Mouse (Mus musculus): ENCODE data around the gene Fmn2. TPM values are rescaled to one million over a fixed set of nuclear protein-coding genes. Genes with fewer than 3 reads are reported as not detected.

Gene Fmn2
- polyA plus RNA-seq, 1 experiment from 2014 or later = not detected

DNA sequence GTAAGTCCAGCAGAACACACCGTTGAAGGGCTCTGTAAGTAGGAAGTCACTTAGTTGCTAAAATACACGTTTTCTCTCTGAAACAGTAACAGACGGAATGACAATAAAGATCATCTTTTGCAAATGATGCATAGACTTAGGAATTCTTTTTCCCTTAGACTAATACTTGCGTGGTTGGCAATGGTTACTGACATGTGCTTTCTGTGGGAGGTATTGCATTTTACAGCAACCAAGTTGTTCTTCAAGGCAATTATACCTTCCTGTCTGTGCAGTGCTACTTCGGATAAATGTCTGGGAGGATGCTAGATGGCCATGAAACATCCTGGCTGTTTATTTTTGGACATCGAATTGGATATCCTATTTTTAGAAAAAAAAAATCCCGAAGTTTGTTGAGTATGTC, 11.8 kb downstream of the Fmn2 start:
- H3K4me2 ChIP-seq = no peak overlapping the region
- H3K9me3 ChIP-seq (replicated peaks) = no peaks in the 10 kb centered on the region
- no peaks in the 10 kb centered on the region for H3K36me3 ChIP-seq (replicated peaks)
- no peaks in the 10 kb centered on the region for H3K27me3 ChIP-seq
- 56% methylated on average over 7 of the region's 7 CpGs for WGBS (ENCODE audit: insufficient replicate concordance)
- no peak overlapping the region for H3K27ac ChIP-seq (replicated peaks)
- no peak overlapping the region for H3K9ac ChIP-seq
- H3K4me3 ChIP-seq (replicated peaks) = no peak overlapping the region
- no peaks in the 10 kb centered on the region for H3K4me1 ChIP-seq (replicated peaks)
- ATAC-seq (ENCODE audit: insufficient read depth) = no peak

DNA sequence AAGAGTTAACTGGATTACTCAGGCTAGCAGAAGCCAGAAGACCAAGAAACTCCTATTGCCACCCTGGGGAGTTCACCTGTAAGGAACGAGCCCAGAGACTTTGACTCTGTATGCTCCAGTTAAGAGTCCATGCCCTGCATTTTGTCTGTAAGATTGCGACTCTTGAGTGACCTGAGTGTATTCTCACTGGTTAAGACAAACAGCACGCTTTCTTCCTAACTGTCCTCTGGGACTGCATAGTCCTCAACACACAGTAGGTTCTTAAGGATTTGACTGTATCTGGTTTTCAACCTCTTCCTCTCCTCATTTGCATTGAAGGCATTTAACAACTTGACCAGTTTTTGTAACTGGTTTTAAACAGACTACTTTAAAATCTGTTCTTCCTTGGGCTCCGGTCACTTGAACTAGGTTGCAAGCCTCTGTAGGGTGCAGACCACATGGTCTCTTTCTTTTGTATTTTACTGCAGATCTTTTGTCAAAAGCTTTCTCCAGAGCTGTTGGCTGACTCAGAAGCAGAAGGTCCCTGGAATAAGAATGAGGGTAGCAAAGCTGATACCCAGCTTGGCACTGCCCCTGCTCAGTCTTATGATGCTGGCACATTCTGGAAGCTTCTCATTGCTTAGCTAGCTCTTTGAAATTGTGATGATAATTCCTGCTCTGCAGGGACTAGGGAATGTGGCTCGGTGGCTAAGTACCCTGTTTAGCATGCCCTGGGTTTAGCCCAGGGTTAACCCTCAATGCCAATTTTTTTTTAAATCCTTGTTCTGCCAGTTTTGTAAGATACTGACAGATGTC, 20.5 kb downstream of the Fmn2 start:
- no peaks in the 10 kb centered on the region for H3K9me3 ChIP-seq (replicated peaks)
- WGBS (ENCODE audit: insufficient replicate concordance) = 63% methylated on average over 5 of the region's 5 CpGs
- H3K9ac ChIP-seq = no peak overlapping the region
- no peaks in the 10 kb centered on the region for H3K36me3 ChIP-seq (replicated peaks)
- no peak overlapping the region for H3K4me3 ChIP-seq (replicated peaks)
- H3K27me3 ChIP-seq = no peaks in the 10 kb centered on the region
- H3K27ac ChIP-seq (replicated peaks) = no peak overlapping the region
- H3K4me2 ChIP-seq = no peak overlapping the region
- ATAC-seq (ENCODE audit: insufficient read depth) = no peak
- no peaks in the 10 kb centered on the region for H3K4me1 ChIP-seq (replicated peaks)

- Histone ChIP-seq H3K4me3 (replicated peaks) (no peak overlapping the region), H3K27ac (replicated peaks) (no peak overlapping the region), H3K9ac (no peak overlapping the region), H3K9me3 (replicated peaks) (no peaks in the 10 kb centered on the region), H3K27me3 (no peaks in the 10 kb centered on the region), H3K36me3 (replicated peaks) (no peaks in the 10 kb centered on the region), H3K4me2 (no peak overlapping the region), H3K4me1 (replicated peaks) (no peaks in the 10 kb centered on the region)
- ATAC-seq (ENCODE audit: insufficient read depth) = no peak
- 50% methylated on average over 4 of the region's 4 CpGs for WGBS (ENCODE audit: insufficient replicate concordance)
Observed at GRCm38 (mm10) chr1:174522809-174523511, 21.3 kb downstream of the Fmn2 start.

GRCm38 (mm10) chr1:174523512-174523828, 21.8 kb downstream of the Fmn2 start:
- no peak for ATAC-seq (ENCODE audit: insufficient read depth)
- 60% methylated on average over 1 of the region's 1 CpGs for WGBS (ENCODE audit: insufficient replicate concordance)
- Histone ChIP-seq H3K4me3 (replicated peaks) (no peak overlapping the region), H3K9me3 (replicated peaks) (no peaks in the 10 kb centered on the region), H3K27ac (replicated peaks) (no peak overlapping the region), H3K4me2 (no peak overlapping the region), H3K9ac (no peak overlapping the region), H3K27me3 (no peaks in the 10 kb centered on the region), H3K4me1 (replicated peaks) (no peaks in the 10 kb centered on the region), H3K36me3 (replicated peaks) (no peaks in the 10 kb centered on the region)

DNA sequence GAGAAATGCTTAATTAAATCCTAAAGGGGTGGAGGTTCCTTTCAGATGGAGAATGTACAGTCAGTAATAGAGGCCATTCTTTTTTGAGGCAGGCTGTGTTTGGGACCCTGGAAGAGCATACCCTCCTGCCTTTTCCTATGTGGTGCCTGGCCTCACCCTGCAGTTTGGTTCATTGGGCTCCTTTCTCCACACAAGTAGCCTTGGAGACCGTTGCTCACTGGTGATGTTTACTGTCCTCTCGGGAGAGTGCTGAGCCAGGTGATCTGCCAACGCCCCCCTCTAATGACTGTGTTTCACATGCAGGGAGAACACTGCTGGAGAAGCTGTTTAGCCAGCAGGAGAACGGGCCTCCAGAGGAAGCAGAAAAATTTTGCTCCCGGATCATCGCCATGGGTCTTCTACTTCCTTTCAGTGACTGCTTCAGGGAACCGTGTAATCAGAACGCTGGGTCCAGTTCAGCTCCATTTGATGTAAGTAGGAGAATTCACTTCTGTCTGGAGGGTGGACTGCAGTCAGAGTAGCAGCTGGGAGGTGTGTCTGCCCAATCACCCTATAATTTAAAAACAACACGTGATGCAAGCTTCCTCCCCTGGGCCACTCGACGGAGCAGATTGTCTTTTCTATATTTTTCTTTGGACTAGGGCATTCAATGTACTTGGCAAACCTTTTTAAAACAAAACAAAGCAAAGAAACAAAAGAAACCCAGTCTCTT, 35.3 kb downstream of the Fmn2 start:
- WGBS (ENCODE audit: insufficient replicate concordance) = 57% methylated on average over 11 of the region's 11 CpGs
- no peaks in the 10 kb centered on the region for H3K27me3 ChIP-seq
- H3K4me2 ChIP-seq = no peak overlapping the region
- H3K9ac ChIP-seq = no peak overlapping the region
- no peaks in the 10 kb centered on the region for H3K9me3 ChIP-seq (replicated peaks)
- H3K4me3 ChIP-seq (replicated peaks) = no peak overlapping the region
- ATAC-seq (ENCODE audit: insufficient read depth) = no peak
- H3K4me1 ChIP-seq (replicated peaks) = no peaks in the 10 kb centered on the region
- no peak overlapping the region for H3K27ac ChIP-seq (replicated peaks)
- H3K36me3 ChIP-seq (replicated peaks) = no peaks in the 10 kb centered on the region

DNA sequence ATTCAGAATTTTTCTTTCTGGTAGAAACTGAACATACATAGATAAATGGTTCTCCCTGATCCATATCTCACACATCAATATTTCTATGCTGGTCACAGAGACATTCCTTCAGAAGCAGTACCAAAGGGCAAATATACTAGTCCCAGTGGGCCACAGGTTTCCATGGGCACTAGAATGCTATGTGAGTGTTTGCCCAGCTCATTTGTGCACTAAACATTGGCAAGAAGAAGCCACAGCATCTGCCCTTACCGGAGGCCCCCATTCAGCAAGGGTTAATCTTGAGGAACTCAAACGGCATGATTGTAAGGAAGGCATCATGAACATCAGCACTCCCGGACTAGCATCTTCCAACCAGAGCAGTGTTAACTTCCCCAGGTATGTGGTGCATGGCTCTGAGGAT, 35.9 kb downstream of the Fmn2 start:
- Histone ChIP-seq H3K4me3 (replicated peaks) (no peak overlapping the region), H3K9me3 (replicated peaks) (no peaks in the 10 kb centered on the region), H3K36me3 (replicated peaks) (no peaks in the 10 kb centered on the region), H3K4me2 (no peak overlapping the region), H3K27ac (replicated peaks) (no peak overlapping the region), H3K27me3 (no peaks in the 10 kb centered on the region), H3K4me1 (replicated peaks) (no peaks in the 10 kb centered on the region), H3K9ac (no peak overlapping the region)
- no peak for ATAC-seq (ENCODE audit: insufficient read depth)
- WGBS (ENCODE audit: insufficient replicate concordance) = 69% methylated on average over 3 of the region's 3 CpGs

- Histone ChIP-seq H3K4me3 (replicated peaks) (no peak overlapping the region), H3K9me3 (replicated peaks) (no peaks in the 10 kb centered on the region), H3K9ac (no peak overlapping the region), H3K27ac (replicated peaks) (no peak overlapping the region), H3K27me3 (no peaks in the 10 kb centered on the region), H3K4me1 (replicated peaks) (no peaks in the 10 kb centered on the region), H3K4me2 (no peak overlapping the region), H3K36me3 (replicated peaks) (no peaks in the 10 kb centered on the region)
- 64% methylated on average over 5 of the region's 5 CpGs for WGBS (ENCODE audit: insufficient replicate concordance)
- ATAC-seq (ENCODE audit: insufficient read depth) = no peak
Observed at GRCm38 (mm10) chr1:174548291-174548690, 46.7 kb downstream of the Fmn2 start.

DNA sequence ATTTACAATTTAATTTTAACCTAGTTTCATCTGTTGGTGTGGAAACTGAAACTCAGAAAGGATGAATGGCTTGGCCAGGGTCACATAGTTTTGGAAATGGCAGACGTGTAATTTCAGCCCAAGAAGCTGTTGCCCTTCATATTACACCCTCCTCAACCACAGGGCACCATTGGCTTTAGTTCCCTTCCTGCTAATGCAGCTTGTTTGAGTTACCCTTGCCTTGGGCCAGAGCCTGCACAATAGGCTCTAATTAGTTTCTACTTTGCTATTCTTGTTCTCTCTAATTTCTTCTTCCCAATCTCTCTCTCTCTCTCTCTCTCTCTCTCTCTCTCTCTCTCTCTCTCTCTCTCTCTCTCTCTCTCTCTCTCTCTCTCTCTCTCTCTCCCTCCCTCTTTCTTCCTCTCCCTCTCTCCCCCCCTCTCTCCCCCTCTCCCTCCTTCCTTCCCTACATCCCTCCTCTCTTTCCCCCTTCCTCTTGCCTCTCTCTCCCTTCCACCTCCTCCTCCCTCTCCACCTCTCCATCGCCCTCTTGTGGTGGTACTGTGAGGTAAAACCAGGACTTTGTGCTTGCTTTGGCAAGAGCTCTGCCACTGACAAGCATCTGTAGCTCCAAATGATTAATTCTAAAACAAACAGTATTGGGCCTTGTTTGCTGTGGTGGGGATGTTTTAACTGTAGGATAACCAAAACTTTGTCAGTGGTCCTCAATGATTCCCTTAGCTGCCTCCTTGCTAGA, 51.8 kb downstream of the Fmn2 start:
- Histone ChIP-seq H3K4me2 (no peak overlapping the region), H3K27ac (replicated peaks) (no peak overlapping the region), H3K9me3 (replicated peaks) (no peaks in the 10 kb centered on the region), H3K36me3 (replicated peaks) (no peaks in the 10 kb centered on the region), H3K4me1 (replicated peaks) (no peaks in the 10 kb centered on the region), H3K4me3 (replicated peaks) (no peak overlapping the region), H3K27me3 (no peaks in the 10 kb centered on the region), H3K9ac (no peak overlapping the region)
- WGBS (ENCODE audit: insufficient replicate concordance) = 19% methylated on average over 2 of the region's 2 CpGs
- no peak for ATAC-seq (ENCODE audit: insufficient read depth)

- no peak overlapping the region for H3K4me3 ChIP-seq (replicated peaks)
- no peak overlapping the region for H3K9ac ChIP-seq
- no peaks in the 10 kb centered on the region for H3K27me3 ChIP-seq
- no peaks in the 10 kb centered on the region for H3K36me3 ChIP-seq (replicated peaks)
- no peak overlapping the region for H3K4me2 ChIP-seq
- H3K9me3 ChIP-seq (replicated peaks) = no peaks in the 10 kb centered on the region
- no peak for ATAC-seq (ENCODE audit: insufficient read depth)
- H3K4me1 ChIP-seq (replicated peaks) = no peaks in the 10 kb centered on the region
- H3K27ac ChIP-seq (replicated peaks) = no peak overlapping the region
- WGBS (ENCODE audit: insufficient replicate concordance) = 60% methylated on average over 3 of the region's 3 CpGs
Observed at GRCm38 (mm10) chr1:174555412-174555811, 53.8 kb downstream of the Fmn2 start.

DNA sequence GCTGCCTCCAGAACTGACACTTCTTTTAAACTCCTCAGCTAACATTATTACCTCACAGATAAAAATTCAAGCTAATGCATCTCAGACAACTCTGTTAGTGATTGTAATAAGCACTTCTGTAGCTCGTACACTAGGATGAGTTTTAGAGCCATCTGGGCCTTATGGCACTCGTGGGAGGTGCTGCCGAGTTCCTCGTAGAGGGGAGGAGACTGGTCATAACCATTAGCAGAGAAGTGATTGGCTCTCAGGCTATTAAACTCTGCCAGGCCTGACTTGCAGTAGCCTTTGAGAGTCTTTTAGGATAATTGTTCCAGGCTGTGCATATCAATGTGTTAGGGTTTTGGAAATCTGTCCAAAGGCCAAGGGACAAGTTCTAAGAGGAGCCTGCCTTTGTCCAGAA, 55.6 kb downstream of the Fmn2 start:
- 49% methylated on average over 4 of the region's 4 CpGs for WGBS (ENCODE audit: insufficient replicate concordance)
- Histone ChIP-seq H3K9me3 (replicated peaks) (no peaks in the 10 kb centered on the region), H3K27ac (replicated peaks) (no peak overlapping the region), H3K27me3 (no peaks in the 10 kb centered on the region), H3K4me1 (replicated peaks) (no peaks in the 10 kb centered on the region), H3K4me2 (no peak overlapping the region), H3K4me3 (replicated peaks) (no peak overlapping the region), H3K36me3 (replicated peaks) (no peaks in the 10 kb centered on the region), H3K9ac (no peak overlapping the region)
- no peak for ATAC-seq (ENCODE audit: insufficient read depth)

DNA sequence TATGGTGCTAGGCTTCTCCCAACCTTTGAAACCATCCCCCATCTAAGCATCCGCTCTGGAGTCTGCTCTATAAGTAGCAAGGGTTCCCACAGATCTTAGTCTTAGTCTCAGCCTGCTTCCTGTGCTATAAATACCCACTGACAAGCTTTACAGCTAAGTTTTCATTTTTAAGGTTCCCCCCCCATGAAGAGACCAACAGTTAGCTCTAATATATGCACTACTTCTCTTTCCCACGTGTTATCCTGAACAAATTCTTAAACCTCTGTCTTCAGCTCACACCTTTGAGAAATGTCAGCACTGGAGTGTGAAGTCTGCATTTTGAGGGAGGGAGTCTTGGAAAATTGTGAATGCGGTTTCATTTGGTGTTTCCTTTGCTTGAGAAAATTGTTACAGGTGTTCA, 56.2 kb downstream of the Fmn2 start:
- Histone ChIP-seq H3K27me3 (no peaks in the 10 kb centered on the region), H3K9me3 (replicated peaks) (no peaks in the 10 kb centered on the region), H3K36me3 (replicated peaks) (no peaks in the 10 kb centered on the region), H3K4me3 (replicated peaks) (no peak overlapping the region), H3K27ac (replicated peaks) (no peak overlapping the region), H3K4me2 (no peak overlapping the region), H3K4me1 (replicated peaks) (no peaks in the 10 kb centered on the region), H3K9ac (no peak overlapping the region)
- WGBS (ENCODE audit: insufficient replicate concordance) = 31% methylated on average over 3 of the region's 3 CpGs
- no peak for ATAC-seq (ENCODE audit: insufficient read depth)
